Mouse (Mus musculus) hindbrain, embryonic 10.5 days (tissue): ENCODE measurements at regions not wholly inside any gene's neighbourhood (a gene's known extent, or its start where the extent isn't known, plus 50 kb on each side); places are given as distances from the start of the nearest gene placed in this dataset.

ENCODE experiments used
- DNase-seq: peaks from one replicate; pipeline ENCODE4 v3.0.0-alpha.2; 2017; ENCODE audit warnings: low spot score
- H3K27ac ChIP-seq: fragments of 300-500 bp; sonication (generic); 2 replicates; pipeline ENCODE4 v1.5.1; 2016; ENCODE audit warnings: mild to moderate bottlenecking, moderate library complexity
- H3K27me3 ChIP-seq: fragments of 300-500 bp; sonication (generic); 2 replicates; pipeline ENCODE4 v1.6.1; 2016; ENCODE audit warnings: mild to moderate bottlenecking; ENCODE audit not compliant: poor library complexity, insufficient read depth, severe bottlenecking
- H3K36me3 ChIP-seq: fragments of 300-500 bp; sonication (generic); 2 replicates; pipeline ENCODE4 v1.6.1; 2016; ENCODE audit warnings: mild to moderate bottlenecking, moderate library complexity
- H3K4me1 ChIP-seq: fragments of 300-500 bp; sonication (generic); replicated peaks from 2 replicates; pipeline ENCODE4 v1.6.1; 2016; ENCODE audit warnings: mild to moderate bottlenecking
- H3K4me3 ChIP-seq: fragments of 300-500 bp; sonication (generic); 2 replicates; pipeline ENCODE4 v1.5.1; 2016; ENCODE audit warnings: mild to moderate bottlenecking, moderate library complexity
- H3K9me3 ChIP-seq: fragments of 300-500 bp; sonication (generic); 2 replicates; pipeline ENCODE4 v1.6.1; 2016; ENCODE audit warnings: mild to moderate bottlenecking, moderate library complexity
- WGBS: fragments of 180-500 bp; shearing (Covaris S2); methylation state at CpG from one replicate; pipeline ENCODE4 v1.1.7; 2016; 5-methylcytosine and 5-hydroxymethylcytosine counted together

- H3K4me1 ChIP-seq: no peaks in the 10 kb centered on the region
- no peak overlapping the region for H3K4me3 ChIP-seq
- 86% methylated on average over 8 of the region's 8 CpGs for WGBS
- no peaks in the 10 kb centered on the region for H3K9me3 ChIP-seq
- no peaks in the 10 kb centered on the region for H3K36me3 ChIP-seq
- no peaks in the 10 kb centered on the region for H3K27me3 ChIP-seq
- DNase-seq: no peak
- no peak overlapping the region for H3K27ac ChIP-seq
These were observed 156.0 kb upstream of the AI593442 start for GRCm38 (mm10) chr9:52835481-52836150.

GRCm38 (mm10) chr9:52826781-52827180, 147.2 kb upstream of the AI593442 start:
- Histone ChIP-seq H3K4me1 (no peaks in the 10 kb centered on the region), H3K9me3 (no peaks in the 10 kb centered on the region), H3K27me3 (no peaks in the 10 kb centered on the region), H3K4me3 (no peak overlapping the region), H3K36me3 (no peaks in the 10 kb centered on the region), H3K27ac (no peak overlapping the region)
- no peak for DNase-seq
- WGBS: 76% methylated on average over 1 of the region's 1 CpGs

GRCm38 (mm10) chr9:52816309-52816708, 136.7 kb upstream of the AI593442 start:
- Histone ChIP-seq H3K4me3 (no peak overlapping the region), H3K36me3 (no peaks in the 10 kb centered on the region), H3K4me1 (no peaks in the 10 kb centered on the region), H3K27me3 (no peaks in the 10 kb centered on the region), H3K27ac (no peak overlapping the region), H3K9me3 (no peaks in the 10 kb centered on the region)
- DNase-seq: no peak
- 91% methylated on average over 4 of the region's 4 CpGs for WGBS

- H3K4me1 ChIP-seq: no peaks in the 10 kb centered on the region
- no peaks in the 10 kb centered on the region for H3K9me3 ChIP-seq
- H3K36me3 ChIP-seq: no peaks in the 10 kb centered on the region
- WGBS: 94% methylated on average over 13 of the region's 13 CpGs
- no peak overlapping the region for H3K27ac ChIP-seq
- DNase-seq: no peak
- no peaks in the 10 kb centered on the region for H3K27me3 ChIP-seq
- H3K4me3 ChIP-seq: no peak overlapping the region
These were observed 123.4 kb upstream of the AI593442 start for GRCm38 (mm10) chr9:52802969-52803368.

GRCm38 (mm10) chr9:52801801-52802200, 122.2 kb upstream of the AI593442 start:
- Histone ChIP-seq H3K27ac (no peak overlapping the region), H3K9me3 (no peaks in the 10 kb centered on the region), H3K4me3 (no peak overlapping the region), H3K4me1 (no peaks in the 10 kb centered on the region), H3K27me3 (no peaks in the 10 kb centered on the region), H3K36me3 (no peaks in the 10 kb centered on the region)
- no peak for DNase-seq
- WGBS: 81% methylated on average over 5 of the region's 5 CpGs

GRCm38 (mm10) chr9:52800476-52800875, 120.9 kb upstream of the AI593442 start:
- H3K4me3 ChIP-seq: no peak overlapping the region
- H3K27me3 ChIP-seq: no peaks in the 10 kb centered on the region
- DNase-seq: no peak
- H3K9me3 ChIP-seq: no peaks in the 10 kb centered on the region
- H3K4me1 ChIP-seq: no peaks in the 10 kb centered on the region
- H3K36me3 ChIP-seq: no peaks in the 10 kb centered on the region
- H3K27ac ChIP-seq: no peak overlapping the region
- 64% methylated on average over 3 of the region's 3 CpGs for WGBS

- no peaks in the 10 kb centered on the region for H3K36me3 ChIP-seq
- no peaks in the 10 kb centered on the region for H3K9me3 ChIP-seq
- H3K27ac ChIP-seq: no peak overlapping the region
- no peaks in the 10 kb centered on the region for H3K27me3 ChIP-seq
- DNase-seq: no peak
- 73% methylated on average over 1 of the region's 1 CpGs for WGBS
- no peak overlapping the region for H3K4me3 ChIP-seq
- H3K4me1 ChIP-seq: no peaks in the 10 kb centered on the region
These were observed 113.0 kb upstream of the AI593442 start for GRCm38 (mm10) chr9:52792596-52792995.

- Histone ChIP-seq H3K4me3 (no peak overlapping the region), H3K27me3 (no peaks in the 10 kb centered on the region), H3K4me1 (no peaks in the 10 kb centered on the region), H3K27ac (no peak overlapping the region), H3K9me3 (no peaks in the 10 kb centered on the region), H3K36me3 (no peaks in the 10 kb centered on the region)
- whole genome bisulfite sequencing: 91% methylated on average over 3 of the region's 3 CpGs
- no peak for DNase-seq
These were observed 102.9 kb upstream of the AI593442 start for GRCm38 (mm10) chr9:52782520-52782919.

- peak; percentile 23 for DNase-seq
- Histone ChIP-seq H3K27me3 (no peaks in the 10 kb centered on the region), H3K36me3 (no peaks in the 10 kb centered on the region), H3K27ac (no peak overlapping the region), H3K9me3 (no peaks in the 10 kb centered on the region), H3K4me3 (no peak overlapping the region), H3K4me1 (no peaks in the 10 kb centered on the region)
- WGBS: 21% methylated on average over 6 of the region's 6 CpGs
These were observed 97.0 kb upstream of the AI593442 start for GRCm38 (mm10) chr9:52776542-52776941.

GRCm38 (mm10) chr9:52775232-52775631, 95.7 kb upstream of the AI593442 start:
- 97% methylated on average over 1 of the region's 1 CpGs for WGBS
- no peak overlapping the region for H3K4me3 ChIP-seq
- no peaks in the 10 kb centered on the region for H3K36me3 ChIP-seq

GRCm38 (mm10) chr9:52768056-52768455, 88.5 kb upstream of the AI593442 start:
- WGBS: 88% methylated on average over 5 of the region's 5 CpGs
- Histone ChIP-seq H3K27ac (no peak overlapping the region), H3K36me3 (no peaks in the 10 kb centered on the region), H3K4me3 (no peak overlapping the region), H3K9me3 (no peaks in the 10 kb centered on the region), H3K4me1 (peaks cover 4% of the 10 kb centered on the region; the same call in 1 of the 2 replicates), H3K27me3 (no peaks in the 10 kb centered on the region)
- DNase-seq: no peak

More at GRCm38 (mm10) chr9:52775232-52775631, 95.7 kb upstream of the AI593442 start:
- no peaks in the 10 kb centered on the region for H3K9me3 ChIP-seq
- no peak for DNase-seq
- no peaks in the 10 kb centered on the region for H3K27me3 ChIP-seq
- no peak overlapping the region for H3K27ac ChIP-seq
- H3K4me1 ChIP-seq: no peaks in the 10 kb centered on the region

- Histone ChIP-seq H3K27me3 (no peaks in the 10 kb centered on the region), H3K4me3 (no peak overlapping the region), H3K27ac (no peak overlapping the region), H3K9me3 (no peaks in the 10 kb centered on the region), H3K4me1 (peaks cover 4% of the 10 kb centered on the region; the same call in 1 of the 2 replicates), H3K36me3 (no peaks in the 10 kb centered on the region)
- 47% methylated on average over 5 of the region's 5 CpGs for WGBS
- DNase-seq: peak; percentile 16
These were observed 86.2 kb upstream of the AI593442 start for GRCm38 (mm10) chr9:52765809-52766208.

GRCm38 (mm10) chr9:52762836-52763235, 83.3 kb upstream of the AI593442 start:
- WGBS: 89% methylated on average over 6 of the region's 6 CpGs
- Histone ChIP-seq H3K9me3 (no peaks in the 10 kb centered on the region), H3K4me1 (peaks cover 4% of the 10 kb centered on the region; the same call in 1 of the 2 replicates)

GRCm38 (mm10) chr9:52761257-52761656, 81.7 kb upstream of the AI593442 start:
- WGBS: 83% methylated on average over 5 of the region's 5 CpGs
- no peaks in the 10 kb centered on the region for H3K9me3 ChIP-seq
- no peaks in the 10 kb centered on the region for H3K36me3 ChIP-seq
- no peak overlapping the region for H3K27ac ChIP-seq
- DNase-seq: no peak
- H3K4me3 ChIP-seq: no peak overlapping the region
- H3K27me3 ChIP-seq: no peaks in the 10 kb centered on the region
- peaks cover 4% of the 10 kb centered on the region; the same call in 1 of the 2 replicates for H3K4me1 ChIP-seq

More at GRCm38 (mm10) chr9:52762836-52763235, 83.3 kb upstream of the AI593442 start:
- Histone ChIP-seq H3K36me3 (no peaks in the 10 kb centered on the region), H3K27me3 (no peaks in the 10 kb centered on the region), H3K27ac (no peak overlapping the region), H3K4me3 (no peak overlapping the region)
- DNase-seq: no peak
